Mouse (Mus musculus) ovary, adult 2 months (tissue): ENCODE results near the gene Zranb3. TPM values are rescaled to one million over a fixed set of nuclear protein-coding genes. Genes with fewer than 3 reads are reported as not detected.

Experiments
- polyA plus RNA-seq: library from polyadenylated mRNA; depleted of rRNA; stranded (reverse); fragments of >200 nt; gene quantifications from 2 replicates; pipeline ENCODE4 v1.2.3, GENCODE M21; 2012; rRNA removed

Gene Zranb3
- 4.9 and 5.3 TPM in 2 replicates for polyA plus RNA-seq

DNA sequence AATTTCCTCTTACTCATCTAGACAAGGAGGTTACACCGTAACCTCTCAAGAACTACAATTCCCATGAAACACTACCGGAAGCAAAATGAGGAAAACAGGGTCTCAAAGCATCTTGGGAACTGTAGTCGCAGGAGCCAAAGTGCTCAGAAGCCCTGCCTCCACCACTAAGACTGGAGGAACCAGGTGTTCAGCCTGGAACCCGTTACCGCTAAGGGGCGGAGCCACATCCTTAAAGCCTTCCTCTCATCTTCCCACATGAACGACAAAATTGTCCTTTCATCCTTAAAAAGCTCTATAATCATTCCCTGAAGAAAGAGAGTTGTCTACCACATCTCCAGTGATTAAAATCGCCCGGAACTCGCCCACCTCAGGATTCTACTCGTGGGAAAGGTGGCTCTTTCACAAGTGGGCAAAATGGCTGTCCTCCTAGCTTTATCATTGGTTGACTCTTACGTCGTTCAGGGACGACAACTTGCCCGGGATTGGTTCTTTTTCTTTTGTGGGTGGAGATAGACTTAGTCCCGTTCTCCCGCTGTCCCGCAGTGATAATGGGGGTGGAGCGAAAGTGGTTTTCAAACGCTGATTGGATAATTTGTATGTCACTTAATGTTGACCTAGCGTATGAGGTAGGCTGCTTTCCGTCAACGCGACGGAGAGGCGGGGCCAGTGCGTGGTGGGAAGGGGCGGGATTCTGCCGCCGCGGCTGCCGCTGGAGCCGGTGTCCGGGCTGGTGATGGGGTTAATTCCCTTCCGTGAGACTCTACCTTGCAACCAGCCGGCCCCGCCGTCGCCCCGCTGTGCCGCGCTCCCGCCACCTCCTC lies at the start of gene Zranb3, which contains the start of gene R3hdm1:
Gene Zranb3, minus strand, starts transcription at position 407 of the 821 bp plus-strand sequence.
Gene R3hdm1, plus strand, starts transcription at position 661 of the 821 bp plus-strand sequence.

Other genes starting within 250 kb of the Zranb3 start
- 1.8 and 2.1 TPM in 2 replicates for gene Map3k19, start 248.0 kb downstream of the Zranb3 start, polyA plus RNA-seq
- gene Rab3gap1, start 234.3 kb downstream of the Zranb3 start, polyA plus RNA-seq = 16.4 and 19.9 TPM in 2 replicates
- 50.9 and 80.8 TPM in 2 replicates for gene R3hdm1, start 254 bp upstream of the Zranb3 start, polyA plus RNA-seq
- gene Ubxn4, start 140.9 kb upstream of the Zranb3 start, polyA plus RNA-seq = 23.5 and 23.6 TPM in 2 replicates
- 0.17 and 0.38 TPM in 2 replicates for gene Lct, start 225.3 kb upstream of the Zranb3 start, polyA plus RNA-seq